Mouse (Mus musculus) hindbrain, embryonic 10.5 days (tissue): ENCODE data around the gene Syt8. TPM values are rescaled to one million over a fixed set of nuclear protein-coding genes. Genes with fewer than 3 reads are reported as not detected.

Experiments
- DNase-seq: peaks from one replicate; pipeline ENCODE4 v3.0.0-alpha.2; 2017; ENCODE audit warnings: low spot score
- H3K27ac ChIP-seq: fragments of 300-500 bp; sonication (generic); 2 replicates; pipeline ENCODE4 v1.5.1; 2016; ENCODE audit warnings: mild to moderate bottlenecking, moderate library complexity
- H3K27me3 ChIP-seq: fragments of 300-500 bp; sonication (generic); 2 replicates; pipeline ENCODE4 v1.6.1; 2016; ENCODE audit warnings: mild to moderate bottlenecking; ENCODE audit not compliant: poor library complexity, insufficient read depth, severe bottlenecking
- H3K36me3 ChIP-seq: fragments of 300-500 bp; sonication (generic); 2 replicates; pipeline ENCODE4 v1.6.1; 2016; ENCODE audit warnings: mild to moderate bottlenecking, moderate library complexity
- H3K4me1 ChIP-seq: fragments of 300-500 bp; sonication (generic); replicated peaks from 2 replicates; pipeline ENCODE4 v1.6.1; 2016; ENCODE audit warnings: mild to moderate bottlenecking
- H3K4me3 ChIP-seq: fragments of 300-500 bp; sonication (generic); 2 replicates; pipeline ENCODE4 v1.5.1; 2016; ENCODE audit warnings: mild to moderate bottlenecking, moderate library complexity
- H3K9me3 ChIP-seq: fragments of 300-500 bp; sonication (generic); 2 replicates; pipeline ENCODE4 v1.6.1; 2016; ENCODE audit warnings: mild to moderate bottlenecking, moderate library complexity
- WGBS: fragments of 180-500 bp; shearing (Covaris S2); methylation state at CpG from one replicate; pipeline ENCODE4 v1.1.7; 2016; 5-methylcytosine and 5-hydroxymethylcytosine counted together
- polyA plus RNA-seq: library from polyadenylated mRNA; unstranded; fragments of >200 nt; fragmentation: Nextera tagmentation; extraction: Ambion mirVana; gene quantifications from 2 replicates; pipeline ENCODE4 v1.2.1, GENCODE M21; 2016

Syt8 gene
- not detected in 2 replicates for polyA plus RNA-seq

- Histone ChIP-seq H3K36me3 (no peaks in the 10 kb centered on the region), H3K4me3 (no peak within 1 kb of the TSS), H3K4me1 (peaks cover 19% of the 10 kb centered on the region), H3K9me3 (no peaks in the 10 kb centered on the region), H3K27ac (peak within 1 kb of the TSS; percentile 56), H3K27me3 (peaks cover 2% of the 10 kb centered on the region; the same call in 1 of the 2 replicates)
- 85% methylated on average over 10 of the region's 10 CpGs for WGBS
- no peak for DNase-seq
Observed at GRCm38 (mm10) chr7:142434137-142434865, at the start of gene Syt8. Syt8 (plus strand) TSS chr7:142434850.

GRCm38 (mm10) chr7:142385742-142386403, 48.8 kb upstream of the Syt8 start:
- no peaks in the 10 kb centered on the region for H3K9me3 ChIP-seq
- H3K27ac ChIP-seq, result 0 out of 2 replicates have a peak overlapping the region, but pooled peaks have one; percentile 92
- peaks cover 24% of the 10 kb centered on the region for H3K4me1 ChIP-seq
- DNase-seq, result no peak
- 91% methylated on average over 3 of the region's 3 CpGs for WGBS
- H3K27me3 ChIP-seq, result 0 out of 2 replicates have a peak, but pooled peaks cover 6% of the 10 kb centered on the region
- H3K4me3 ChIP-seq, result peak overlapping the region; percentile 92
- peaks cover 48% of the 10 kb centered on the region for H3K36me3 ChIP-seq

- no peaks in the 10 kb centered on the region for H3K9me3 ChIP-seq
- H3K4me3 ChIP-seq, result peak overlapping the region; percentile 92
- H3K27ac ChIP-seq, result peak overlapping the region; percentile 92
- peaks cover 39% of the 10 kb centered on the region for H3K36me3 ChIP-seq
- DNase-seq, result no peak
- H3K4me1 ChIP-seq, result peaks cover 24% of the 10 kb centered on the region
- 65% methylated on average over 6 of the region's 6 CpGs for whole genome bisulfite sequencing
- H3K27me3 ChIP-seq, result 0 out of 2 replicates have a peak, but pooled peaks cover 6% of the 10 kb centered on the region
Observed at GRCm38 (mm10) chr7:142386621-142387201, 47.9 kb upstream of the Syt8 start.

GRCm38 (mm10) chr7:142387419-142388148, 47.1 kb upstream of the Syt8 start, which contains the start of gene Ctsd:
Ctsd (minus strand) TSS chr7:142388038.
- H3K4me1 ChIP-seq, result peaks cover 27% of the 10 kb centered on the region
- under 1% methylated on average over 55 of the region's 55 CpGs for WGBS
- DNase-seq, result peak; percentile 99
- H3K36me3 ChIP-seq, result peaks cover 31% of the 10 kb centered on the region
- 0 out of 2 replicates have a peak, but pooled peaks cover 6% of the 10 kb centered on the region for H3K27me3 ChIP-seq
- H3K4me3 ChIP-seq, result peak within 1 kb of the TSS; percentile 92
- peak within 1 kb of the TSS; percentile 92 for H3K27ac ChIP-seq
- no peaks in the 10 kb centered on the region for H3K9me3 ChIP-seq

- Histone ChIP-seq H3K27me3 (0 out of 2 replicates have a peak, but pooled peaks cover 6% of the 10 kb centered on the region), H3K36me3 (peaks cover 25% of the 10 kb centered on the region), H3K4me3 (peak overlapping the region; percentile 92), H3K9me3 (no peaks in the 10 kb centered on the region), H3K27ac (peak overlapping the region; percentile 92), H3K4me1 (peaks cover 31% of the 10 kb centered on the region)
- 98% methylated on average over 1 of the region's 1 CpGs for WGBS
- DNase-seq, result no peak
Observed at GRCm38 (mm10) chr7:142388198-142388597, 46.5 kb upstream of the Syt8 start.

GRCm38 (mm10) chr7:142388740-142389139, 45.9 kb upstream of the Syt8 start:
- peaks cover 19% of the 10 kb centered on the region for H3K36me3 ChIP-seq
- H3K4me1 ChIP-seq, result peaks cover 31% of the 10 kb centered on the region
- no peak for DNase-seq
- H3K27me3 ChIP-seq, result 0 out of 2 replicates have a peak, but pooled peaks cover 6% of the 10 kb centered on the region
- H3K27ac ChIP-seq, result peak overlapping the region; percentile 92; the same call in 1 of the 2 replicates
- H3K4me3 ChIP-seq, result no peak overlapping the region
- no peaks in the 10 kb centered on the region for H3K9me3 ChIP-seq
- WGBS, result 91% methylated on average over 2 of the region's 2 CpGs

GRCm38 (mm10) chr7:142389961-142390650, 44.5 kb upstream of the Syt8 start:
- WGBS, result 84% methylated on average over 3 of the region's 3 CpGs
- H3K9me3 ChIP-seq, result no peaks in the 10 kb centered on the region

GRCm38 (mm10) chr7:142391108-142391507, 43.5 kb upstream of the Syt8 start:
- WGBS, result 81% methylated on average over 3 of the region's 3 CpGs

More at GRCm38 (mm10) chr7:142389961-142390650, 44.5 kb upstream of the Syt8 start:
- H3K4me3 ChIP-seq, result no peak overlapping the region
- peaks cover 31% of the 10 kb centered on the region for H3K4me1 ChIP-seq
- H3K36me3 ChIP-seq, result peaks cover 5% of the 10 kb centered on the region
- no peak overlapping the region for H3K27ac ChIP-seq
- H3K27me3 ChIP-seq, result 0 out of 2 replicates have a peak, but pooled peaks cover 6% of the 10 kb centered on the region
- no peak for DNase-seq

GRCm38 (mm10) chr7:142391609-142392008, 43.0 kb upstream of the Syt8 start:
- Histone ChIP-seq H3K27me3 (0 out of 2 replicates have a peak, but pooled peaks cover 6% of the 10 kb centered on the region), H3K9me3 (no peaks in the 10 kb centered on the region)
- WGBS, result 70% methylated on average over 4 of the region's 4 CpGs

More at GRCm38 (mm10) chr7:142391108-142391507, 43.5 kb upstream of the Syt8 start:
- DNase-seq, result no peak
- no peaks in the 10 kb centered on the region for H3K36me3 ChIP-seq
- H3K9me3 ChIP-seq, result no peaks in the 10 kb centered on the region
- 0 out of 2 replicates have a peak, but pooled peaks cover 6% of the 10 kb centered on the region for H3K27me3 ChIP-seq
- peaks cover 25% of the 10 kb centered on the region for H3K4me1 ChIP-seq
- H3K4me3 ChIP-seq, result no peak overlapping the region
- H3K27ac ChIP-seq, result no peak overlapping the region

GRCm38 (mm10) chr7:142393191-142393590, 41.5 kb upstream of the Syt8 start:
- DNase-seq, result no peak
- WGBS, result 28% methylated on average over 4 of the region's 4 CpGs
- no peaks in the 10 kb centered on the region for H3K36me3 ChIP-seq
- H3K4me3 ChIP-seq, result no peak overlapping the region
- no peaks in the 10 kb centered on the region for H3K9me3 ChIP-seq
- H3K4me1 ChIP-seq, result peaks cover 13% of the 10 kb centered on the region; the same call in 1 of the 2 replicates
- H3K27ac ChIP-seq, result peak overlapping the region; percentile 37
- 0 out of 2 replicates have a peak, but pooled peaks cover 8% of the 10 kb centered on the region for H3K27me3 ChIP-seq

More at GRCm38 (mm10) chr7:142391609-142392008, 43.0 kb upstream of the Syt8 start:
- no peak overlapping the region for H3K27ac ChIP-seq
- H3K4me3 ChIP-seq, result no peak overlapping the region
- H3K4me1 ChIP-seq, result peaks cover 20% of the 10 kb centered on the region
- no peaks in the 10 kb centered on the region for H3K36me3 ChIP-seq
- DNase-seq, result no peak

GRCm38 (mm10) chr7:142394261-142395190, 40.1 kb upstream of the Syt8 start:
- WGBS, result 71% methylated on average over 6 of the region's 6 CpGs
- no peaks in the 10 kb centered on the region for H3K9me3 ChIP-seq
- no peak overlapping the region for H3K4me3 ChIP-seq
- no peak overlapping the region for H3K27ac ChIP-seq
- no peak for DNase-seq
- H3K27me3 ChIP-seq, result 0 out of 2 replicates have a peak, but pooled peaks cover 8% of the 10 kb centered on the region
- peaks cover 13% of the 10 kb centered on the region; the same call in 1 of the 2 replicates for H3K4me1 ChIP-seq
- H3K36me3 ChIP-seq, result no peaks in the 10 kb centered on the region
